Mouse (Mus musculus): ENCODE data around the gene Gm20765.
"Not testable (repeated sequence)": the region's sequence is repeated elsewhere in the genome, so short reads cannot be mapped to it uniquely, and the experiment has no call there.

Gm20765 gene

DNA sequence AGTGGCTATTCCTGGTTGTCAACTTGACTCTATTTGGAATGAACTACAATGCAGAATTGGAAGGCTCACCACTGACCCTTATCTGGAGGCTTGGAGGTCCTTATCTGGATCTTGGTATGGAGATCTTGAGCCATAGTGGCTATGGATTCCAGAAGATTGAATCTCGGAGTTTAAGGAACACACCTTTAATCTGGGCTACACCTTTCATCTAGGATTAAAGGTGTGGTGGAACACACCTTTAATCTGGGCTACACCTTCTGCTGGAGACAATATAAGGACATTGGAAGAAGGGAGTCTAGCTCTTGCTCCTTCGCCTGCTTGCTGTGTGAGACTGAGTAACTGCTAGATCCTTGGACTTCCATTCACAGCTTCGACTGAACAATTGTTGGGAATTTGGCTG lies at the start of gene Gm20765:
Gm20765 (plus strand) TSS at position 301 of the 400 bp plus-strand sequence.
- not testable (repeated sequence) for DNase-seq

DNA sequence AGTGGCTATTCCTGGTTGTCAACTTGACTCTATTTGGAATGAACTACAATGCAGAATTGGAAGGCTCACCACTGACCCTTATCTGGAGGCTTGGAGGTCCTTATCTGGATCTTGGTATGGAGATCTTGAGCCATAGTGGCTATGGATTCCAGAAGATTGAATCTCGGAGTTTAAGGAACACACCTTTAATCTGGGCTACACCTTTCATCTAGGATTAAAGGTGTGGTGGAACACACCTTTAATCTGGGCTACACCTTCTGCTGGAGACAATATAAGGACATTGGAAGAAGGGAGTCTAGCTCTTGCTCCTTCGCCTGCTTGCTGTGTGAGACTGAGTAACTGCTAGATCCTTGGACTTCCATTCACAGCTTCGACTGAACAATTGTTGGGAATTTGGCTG lies 42.6 kb upstream of the Gm20765 start, which contains the start of gene Gm21293:
Gm21293 (plus strand) TSS at position 301 of the 400 bp plus-strand sequence.
- DNase-seq, result not testable (repeated sequence)

DNA sequence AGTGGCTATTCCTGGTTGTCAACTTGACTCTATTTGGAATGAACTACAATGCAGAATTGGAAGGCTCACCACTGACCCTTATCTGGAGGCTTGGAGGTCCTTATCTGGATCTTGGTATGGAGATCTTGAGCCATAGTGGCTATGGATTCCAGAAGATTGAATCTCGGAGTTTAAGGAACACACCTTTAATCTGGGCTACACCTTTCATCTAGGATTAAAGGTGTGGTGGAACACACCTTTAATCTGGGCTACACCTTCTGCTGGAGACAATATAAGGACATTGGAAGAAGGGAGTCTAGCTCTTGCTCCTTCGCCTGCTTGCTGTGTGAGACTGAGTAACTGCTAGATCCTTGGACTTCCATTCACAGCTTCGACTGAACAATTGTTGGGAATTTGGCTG lies 34.1 kb upstream of the Gm20765 start, which contains the start of gene Gm6763:
Gm6763 (plus strand) TSS at position 301 of the 400 bp plus-strand sequence.
- DNase-seq, result not testable (repeated sequence)

DNA sequence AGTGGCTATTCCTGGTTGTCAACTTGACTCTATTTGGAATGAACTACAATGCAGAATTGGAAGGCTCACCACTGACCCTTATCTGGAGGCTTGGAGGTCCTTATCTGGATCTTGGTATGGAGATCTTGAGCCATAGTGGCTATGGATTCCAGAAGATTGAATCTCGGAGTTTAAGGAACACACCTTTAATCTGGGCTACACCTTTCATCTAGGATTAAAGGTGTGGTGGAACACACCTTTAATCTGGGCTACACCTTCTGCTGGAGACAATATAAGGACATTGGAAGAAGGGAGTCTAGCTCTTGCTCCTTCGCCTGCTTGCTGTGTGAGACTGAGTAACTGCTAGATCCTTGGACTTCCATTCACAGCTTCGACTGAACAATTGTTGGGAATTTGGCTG lies 25.6 kb upstream of the Gm20765 start, which contains the start of gene Gm8764:
Gm8764 (plus strand) TSS at position 301 of the 400 bp plus-strand sequence.
- DNase-seq, result not testable (repeated sequence)

DNA sequence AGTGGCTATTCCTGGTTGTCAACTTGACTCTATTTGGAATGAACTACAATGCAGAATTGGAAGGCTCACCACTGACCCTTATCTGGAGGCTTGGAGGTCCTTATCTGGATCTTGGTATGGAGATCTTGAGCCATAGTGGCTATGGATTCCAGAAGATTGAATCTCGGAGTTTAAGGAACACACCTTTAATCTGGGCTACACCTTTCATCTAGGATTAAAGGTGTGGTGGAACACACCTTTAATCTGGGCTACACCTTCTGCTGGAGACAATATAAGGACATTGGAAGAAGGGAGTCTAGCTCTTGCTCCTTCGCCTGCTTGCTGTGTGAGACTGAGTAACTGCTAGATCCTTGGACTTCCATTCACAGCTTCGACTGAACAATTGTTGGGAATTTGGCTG lies 17.1 kb upstream of the Gm20765 start, which contains the start of gene Gm21304:
Gm21304 (plus strand) TSS at position 301 of the 400 bp plus-strand sequence.
- not testable (repeated sequence) for DNase-seq

DNA sequence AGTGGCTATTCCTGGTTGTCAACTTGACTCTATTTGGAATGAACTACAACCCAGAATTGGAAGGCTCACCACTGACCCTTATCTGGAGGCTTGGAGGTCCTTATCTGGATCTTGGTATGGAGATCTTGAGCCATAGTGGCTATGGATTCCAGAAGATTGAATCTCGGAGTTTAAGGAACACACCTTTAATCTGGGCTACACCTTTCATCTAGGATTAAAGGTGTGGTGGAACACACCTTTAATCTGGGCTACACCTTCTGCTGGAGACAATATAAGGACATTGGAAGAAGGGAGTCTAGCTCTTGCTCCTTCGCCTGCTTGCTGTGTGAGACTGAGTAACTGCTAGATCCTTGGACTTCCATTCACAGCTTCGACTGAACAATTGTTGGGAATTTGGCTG lies 8.6 kb upstream of the Gm20765 start, which contains the start of gene Gm21312:
Gm21312 (plus strand) TSS at position 301 of the 400 bp plus-strand sequence.
- not testable (repeated sequence) for DNase-seq

DNA sequence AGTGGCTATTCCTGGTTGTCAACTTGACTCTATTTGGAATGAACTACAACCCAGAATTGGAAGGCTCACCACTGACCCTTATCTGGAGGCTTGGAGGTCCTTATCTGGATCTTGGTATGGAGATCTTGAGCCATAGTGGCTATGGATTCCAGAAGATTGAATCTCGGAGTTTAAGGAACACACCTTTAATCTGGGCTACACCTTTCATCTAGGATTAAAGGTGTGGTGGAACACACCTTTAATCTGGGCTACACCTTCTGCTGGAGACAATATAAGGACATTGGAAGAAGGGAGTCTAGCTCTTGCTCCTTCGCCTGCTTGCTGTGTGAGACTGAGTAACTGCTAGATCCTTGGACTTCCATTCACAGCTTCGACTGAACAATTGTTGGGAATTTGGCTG lies 8.4 kb downstream of the Gm20765 start, which contains the start of gene Gm4340:
Gm4340 (plus strand) TSS at position 301 of the 400 bp plus-strand sequence.
- not testable (repeated sequence) for DNase-seq

DNA sequence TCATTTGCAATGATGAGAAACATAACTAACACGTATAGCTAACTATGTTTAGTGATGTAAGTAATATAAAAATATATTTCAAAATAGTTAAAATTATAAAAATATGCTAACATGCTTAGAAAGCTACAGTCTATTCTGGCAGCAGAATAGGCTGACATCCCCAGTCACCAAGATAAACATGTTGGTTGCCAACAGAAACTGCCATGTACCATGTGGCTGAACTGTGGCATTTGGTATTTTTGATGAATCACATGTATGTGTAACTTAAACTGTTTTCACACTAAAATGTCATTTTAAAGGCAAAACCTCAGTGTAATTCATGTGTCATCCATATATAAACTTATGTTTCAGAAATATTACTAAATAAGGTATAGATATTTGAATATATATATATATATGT lies 24.3 kb downstream of the Gm20765 start:
- no peak for DNase-seq

DNA sequence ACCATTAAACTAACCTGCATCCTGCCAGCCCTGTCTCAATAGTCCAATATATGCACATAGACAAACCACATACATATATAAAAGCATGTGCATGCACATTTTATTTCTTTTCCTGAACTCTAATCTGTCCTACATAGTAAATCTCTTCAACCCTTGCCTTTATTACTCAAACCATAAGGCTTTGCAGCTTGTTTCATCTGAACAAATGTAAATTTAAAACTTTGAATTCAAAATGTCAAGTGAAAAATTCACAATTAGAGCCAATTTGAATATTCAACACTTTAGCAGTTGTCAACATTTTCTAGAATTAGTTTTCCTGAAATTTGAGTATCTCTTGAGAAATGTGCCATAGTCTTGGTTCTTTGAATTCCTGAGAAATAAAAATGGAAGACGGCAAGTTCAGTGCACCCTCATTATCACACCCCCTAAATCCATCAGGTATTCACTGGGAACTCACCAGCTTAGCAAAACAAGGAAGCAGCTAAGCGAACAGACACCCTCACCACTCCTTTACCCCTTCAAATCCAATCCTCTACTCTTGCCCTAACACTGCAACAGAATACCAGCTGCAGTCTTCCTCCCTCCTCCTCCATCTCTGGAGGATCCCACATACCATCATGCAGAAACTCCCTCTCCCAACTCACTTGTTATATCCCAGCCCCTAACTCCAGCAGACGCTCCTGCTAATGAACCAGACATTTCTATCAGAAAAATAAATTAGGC lies 25.1 kb downstream of the Gm20765 start:
- no peak for DNase-seq

DNA sequence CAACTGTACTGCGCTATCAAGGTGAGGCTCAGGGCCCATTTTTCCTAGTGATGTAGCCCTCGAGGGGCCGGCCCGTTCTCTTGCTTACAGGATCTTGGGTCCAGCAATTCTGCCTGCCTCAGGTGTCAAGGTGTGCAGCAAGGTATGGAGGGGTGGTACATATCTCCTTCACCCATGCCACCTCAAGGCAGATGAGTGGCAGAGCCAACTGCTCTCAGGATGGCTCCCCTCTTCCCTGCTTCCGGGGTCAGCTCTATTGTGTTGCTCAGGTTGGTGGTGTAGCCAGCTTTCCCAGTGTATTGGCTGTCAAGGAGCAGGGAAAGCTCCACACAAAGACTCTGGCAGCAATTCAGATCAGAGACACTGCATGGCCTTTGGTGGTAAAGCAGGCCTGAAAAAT lies 29.2 kb downstream of the Gm20765 start:
- no peak for DNase-seq

DNA sequence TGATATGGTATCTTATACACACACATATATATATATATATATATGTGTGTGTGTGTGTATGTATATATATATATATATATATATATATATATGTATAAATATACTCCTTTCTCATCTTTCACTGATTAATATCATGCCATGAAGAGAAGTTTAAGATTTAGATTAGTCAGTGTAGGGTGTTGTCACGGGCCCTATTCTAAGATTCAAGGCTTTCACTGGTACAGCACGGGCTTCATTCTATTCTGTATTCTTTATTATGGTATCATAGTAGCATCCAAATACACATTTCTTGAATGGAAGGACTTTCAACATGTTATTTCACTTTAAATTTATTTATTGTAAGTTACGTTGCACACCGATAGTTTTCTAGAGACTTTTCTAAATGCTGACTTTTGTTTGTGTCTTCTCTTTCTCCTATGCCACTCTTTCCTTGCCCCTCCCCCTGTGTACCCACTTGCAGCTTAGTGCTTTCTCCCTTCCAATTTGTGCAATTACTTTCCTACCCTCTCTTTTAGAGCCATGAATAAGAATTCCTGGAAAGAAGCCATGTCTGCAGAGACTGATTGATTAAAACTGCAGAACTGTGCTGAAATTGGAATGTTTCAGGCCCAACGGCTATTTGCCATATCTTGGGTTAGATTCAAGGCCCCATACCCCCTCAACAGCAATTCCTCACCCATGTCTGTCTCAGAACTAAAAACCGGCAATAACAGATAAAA lies 35.1 kb downstream of the Gm20765 start:
- no peak for DNase-seq
